Mouse (Mus musculus) hindbrain, embryonic 16.5 days (tissue): Measurements from ENCODE around the gene Amz1. TPM values are rescaled to one million over a fixed set of nuclear protein-coding genes. Genes with fewer than 3 reads are reported as not detected.

Experiments
- ATAC-seq: fragments of 200-750 bp; cut with Nextera tagmentation; 2 replicates; pipeline ENCODE4 v1.8.0; 2017; ENCODE audit warnings: moderate TSS enrichment, moderate library complexity
- H3K27ac ChIP-seq: fragments of 300-500 bp; sonication (generic); 2 replicates; pipeline ENCODE4 v1.5.1; 2014; ENCODE audit warnings: low read depth, mild to moderate bottlenecking, control low read depth, low read length, moderate library complexity
- H3K27me3 ChIP-seq: fragments of 300-500 bp; sonication (generic); replicated peaks from 2 replicates; pipeline ENCODE4 v1.6.1; 2014; ENCODE audit warnings: low read length; ENCODE audit not compliant: control insufficient read depth, insufficient read depth
- H3K36me3 ChIP-seq: fragments of 300-500 bp; sonication (generic); 2 replicates; pipeline ENCODE4 v1.6.1; 2014; ENCODE audit warnings: mild to moderate bottlenecking, low read length, moderate library complexity, mixed read lengths; ENCODE audit not compliant: control insufficient read depth, insufficient read depth
- H3K4me1 ChIP-seq: fragments of 300-500 bp; sonication (generic); 2 replicates; pipeline ENCODE4 v1.6.1; 2014; ENCODE audit warnings: low read depth, low read length; ENCODE audit not compliant: control insufficient read depth, insufficient read depth
- H3K4me2 ChIP-seq: fragments of 300-500 bp; sonication (generic); 2 replicates; pipeline ENCODE4 v1.6.1; 2014; ENCODE audit warnings: mild to moderate bottlenecking, low read length, control low read depth, moderate library complexity
- H3K4me3 ChIP-seq: fragments of 300-500 bp; sonication (generic); 2 replicates; pipeline ENCODE4 v1.5.1; 2014; ENCODE audit warnings: mild to moderate bottlenecking, low read length, control low read depth, moderate library complexity
- H3K9ac ChIP-seq: fragments of 300-500 bp; sonication (generic); 2 replicates; pipeline ENCODE4 v1.6.1; 2014; ENCODE audit warnings: low read depth, mild to moderate bottlenecking, control low read depth, low read length, moderate library complexity
- H3K9me3 ChIP-seq: fragments of 300-500 bp; sonication (generic); 2 replicates; pipeline ENCODE4 v1.6.1; 2014; ENCODE audit warnings: mild to moderate bottlenecking, low read length, moderate library complexity; ENCODE audit not compliant: control insufficient read depth
- WGBS: fragments of 180-500 bp; shearing (Covaris S2); extraction: QIAGEN DNeasy Blood & Tissue Kit; methylation state at CpG from one replicate; pipeline ENCODE4 v1.1.7; 2014; 5-methylcytosine and 5-hydroxymethylcytosine counted together
- polyA plus RNA-seq: library from polyadenylated mRNA; unstranded; fragments of >200 nt; fragmentation: Nextera tagmentation; extraction: Ambion mirVana; gene quantifications from 2 replicates; pipeline ENCODE4 v1.2.1, GENCODE M21; 2015

Amz1 gene
- polyA plus RNA-seq, 1 experiment from 2014 or later = 6.6 TPM

DNA sequence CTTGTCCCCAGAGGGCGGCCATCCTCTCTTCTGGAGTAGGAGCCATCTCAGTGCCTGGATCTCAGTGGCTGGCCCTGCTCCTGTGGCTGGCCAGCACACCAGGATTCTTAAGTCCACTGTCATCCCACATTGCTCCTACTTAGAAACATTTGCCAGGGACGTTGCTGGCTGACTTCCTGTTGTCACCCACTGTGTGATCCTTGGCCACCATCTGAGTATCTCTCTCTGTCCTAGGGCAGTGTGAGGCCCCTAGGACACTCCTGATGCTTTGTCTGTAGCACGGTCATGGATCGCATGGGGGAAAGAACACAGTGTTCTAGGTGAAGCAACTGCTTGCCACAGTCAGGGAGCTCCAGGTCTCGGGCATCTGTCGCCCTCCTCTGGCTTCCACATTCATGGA, 13.6 kb upstream of the Amz1 start:
- no peaks in the 10 kb centered on the region for H3K9me3 ChIP-seq
- peaks cover 47% of the 10 kb centered on the region for H3K36me3 ChIP-seq
- no peak overlapping the region for H3K4me2 ChIP-seq
- H3K4me3 ChIP-seq = no peak overlapping the region
- no peak overlapping the region for H3K27ac ChIP-seq
- no peaks in the 10 kb centered on the region for H3K27me3 ChIP-seq
- WGBS = 92% methylated on average over 6 of the region's 6 CpGs
- no peak overlapping the region for H3K9ac ChIP-seq
- ATAC-seq = no peak
- peaks cover 7% of the 10 kb centered on the region; the same call in 1 of the 2 replicates for H3K4me1 ChIP-seq

DNA sequence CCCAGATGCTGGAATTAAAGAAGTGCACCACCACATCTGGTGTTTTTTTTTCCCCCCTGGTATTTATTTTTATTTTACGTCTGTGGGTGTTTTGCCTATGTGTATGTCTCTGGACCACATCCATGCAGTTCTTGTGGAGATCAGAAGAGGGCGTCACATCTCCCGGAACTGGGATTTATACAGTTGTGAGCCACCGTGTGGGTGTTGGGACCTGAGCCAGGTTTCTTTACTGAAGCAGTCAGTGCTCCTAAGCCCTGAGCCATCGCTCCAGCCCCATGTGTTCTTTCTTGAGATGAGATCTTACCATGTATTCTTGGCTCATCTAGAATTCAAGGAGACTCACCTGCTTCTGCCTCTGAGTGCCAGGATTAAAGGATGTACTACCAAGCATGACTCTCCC, 12.9 kb upstream of the Amz1 start:
- 78% methylated on average over 5 of the region's 5 CpGs for WGBS
- Histone ChIP-seq H3K27me3 (no peaks in the 10 kb centered on the region), H3K4me1 (peaks cover under 1% of the 10 kb centered on the region; the same call in 1 of the 2 replicates), H3K9me3 (no peaks in the 10 kb centered on the region), H3K36me3 (peaks cover 51% of the 10 kb centered on the region), H3K4me3 (no peak overlapping the region), H3K27ac (no peak overlapping the region), H3K9ac (no peak overlapping the region), H3K4me2 (no peak overlapping the region)
- ATAC-seq = no peak

DNA sequence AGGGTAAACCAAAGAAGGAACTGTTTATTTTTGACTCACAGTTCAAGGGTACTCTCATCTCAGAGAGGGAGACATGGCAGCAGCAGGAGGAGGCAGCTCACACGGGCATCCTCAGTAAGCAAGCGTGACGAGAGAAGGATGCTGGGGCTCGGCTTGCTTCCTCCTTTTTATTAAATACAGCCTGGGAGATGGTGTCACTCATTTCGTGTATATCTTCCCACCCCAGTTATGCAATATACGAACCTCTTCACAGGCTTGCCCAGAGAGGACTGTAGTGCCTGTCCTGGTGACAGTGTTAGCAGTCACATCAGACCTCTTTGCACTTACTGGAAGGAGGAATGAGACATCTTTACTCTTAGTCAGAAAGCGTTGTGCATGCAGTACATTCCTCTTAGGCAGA, 3.2 kb upstream of the Amz1 start:
- 86% methylated on average over 7 of the region's 7 CpGs for WGBS
- no peak for ATAC-seq

DNA sequence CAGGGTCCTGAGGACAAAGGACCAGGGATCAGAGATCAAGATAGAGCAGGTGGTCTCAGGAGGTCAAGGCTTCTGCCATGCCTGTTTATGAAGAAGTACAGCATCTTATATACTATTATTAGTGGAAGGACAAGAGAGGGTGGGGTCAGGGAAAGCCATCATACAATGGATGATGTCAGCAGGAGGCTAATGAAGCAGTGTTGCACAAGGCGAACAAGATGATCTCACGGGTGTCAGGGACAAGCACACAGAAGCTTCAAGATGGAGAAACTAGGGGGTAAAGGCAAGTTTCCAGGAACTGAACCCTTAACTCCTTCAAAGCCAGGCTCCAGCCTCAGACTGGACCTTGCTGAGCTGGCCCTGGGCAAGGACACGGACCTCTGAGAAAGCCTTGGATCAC, 1.8 kb upstream of the Amz1 start:
- ATAC-seq = no peak
- Histone ChIP-seq H3K27ac (no peak overlapping the region), H3K9me3 (no peaks in the 10 kb centered on the region), H3K4me3 (no peak overlapping the region), H3K27me3 (no peaks in the 10 kb centered on the region), H3K4me1 (peaks cover 14% of the 10 kb centered on the region; the same call in 1 of the 2 replicates), H3K4me2 (no peak overlapping the region), H3K9ac (no peak overlapping the region), H3K36me3 (peaks cover 23% of the 10 kb centered on the region)
- 73% methylated on average over 3 of the region's 3 CpGs for WGBS

More for the DNA sequence above, 3.2 kb upstream of the Amz1 start:
- H3K4me2 ChIP-seq = no peak overlapping the region
- no peaks in the 10 kb centered on the region for H3K27me3 ChIP-seq
- no peak overlapping the region for H3K4me3 ChIP-seq
- peaks cover 14% of the 10 kb centered on the region; the same call in 1 of the 2 replicates for H3K4me1 ChIP-seq
- no peaks in the 10 kb centered on the region for H3K9me3 ChIP-seq
- H3K27ac ChIP-seq = no peak overlapping the region
- H3K9ac ChIP-seq = no peak overlapping the region
- H3K36me3 ChIP-seq = peaks cover 35% of the 10 kb centered on the region

DNA sequence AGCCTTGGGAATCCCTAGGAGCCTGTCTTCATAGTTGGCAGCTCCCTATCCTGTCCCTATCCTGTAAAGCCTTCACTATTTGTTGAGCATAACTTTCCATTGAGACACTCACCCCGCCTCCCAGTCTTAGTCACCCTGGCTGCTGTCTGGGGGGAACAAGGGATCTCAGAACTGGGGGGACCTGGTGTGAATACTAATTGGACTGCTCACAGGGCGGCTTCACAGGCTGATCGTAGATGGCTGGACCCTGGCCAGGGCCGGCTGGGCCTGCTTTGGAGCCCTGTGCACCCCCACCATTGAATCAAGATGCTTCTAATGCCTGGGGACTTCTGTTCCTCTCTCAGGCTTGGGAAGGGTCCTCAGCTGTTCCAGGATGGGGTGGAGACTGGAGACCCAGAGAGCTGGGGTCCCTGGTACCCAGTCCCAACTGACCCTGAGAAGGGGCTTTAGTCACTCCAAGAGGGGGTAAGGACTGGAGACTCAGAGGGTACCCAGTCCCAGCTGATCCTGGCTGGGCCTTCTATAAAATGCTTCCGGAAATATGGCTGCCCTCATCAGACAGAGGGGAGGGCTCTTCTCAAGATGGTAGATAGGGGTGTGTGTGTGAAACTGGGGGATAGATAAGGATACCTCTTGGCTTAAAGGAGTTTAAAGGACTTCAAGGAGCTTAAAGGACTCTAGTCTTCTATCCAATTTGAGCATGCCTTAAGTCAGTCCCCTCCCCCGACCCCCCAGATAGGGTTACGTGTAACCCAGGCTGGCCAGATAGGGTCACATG, 2.3 kb downstream of the Amz1 start:
- Histone ChIP-seq H3K9me3 (no peaks in the 10 kb centered on the region), H3K4me2 (no peak overlapping the region), H3K36me3 (no peaks in the 10 kb centered on the region), H3K4me3 (no peak overlapping the region), H3K9ac (no peak overlapping the region), H3K27ac (peak overlapping the region; percentile 54; the same call in 1 of the 2 replicates), H3K4me1 (peaks cover 14% of the 10 kb centered on the region; the same call in 1 of the 2 replicates), H3K27me3 (no peaks in the 10 kb centered on the region)
- WGBS = 57% methylated on average over 7 of the region's 7 CpGs
- ATAC-seq = peak; percentile 85

DNA sequence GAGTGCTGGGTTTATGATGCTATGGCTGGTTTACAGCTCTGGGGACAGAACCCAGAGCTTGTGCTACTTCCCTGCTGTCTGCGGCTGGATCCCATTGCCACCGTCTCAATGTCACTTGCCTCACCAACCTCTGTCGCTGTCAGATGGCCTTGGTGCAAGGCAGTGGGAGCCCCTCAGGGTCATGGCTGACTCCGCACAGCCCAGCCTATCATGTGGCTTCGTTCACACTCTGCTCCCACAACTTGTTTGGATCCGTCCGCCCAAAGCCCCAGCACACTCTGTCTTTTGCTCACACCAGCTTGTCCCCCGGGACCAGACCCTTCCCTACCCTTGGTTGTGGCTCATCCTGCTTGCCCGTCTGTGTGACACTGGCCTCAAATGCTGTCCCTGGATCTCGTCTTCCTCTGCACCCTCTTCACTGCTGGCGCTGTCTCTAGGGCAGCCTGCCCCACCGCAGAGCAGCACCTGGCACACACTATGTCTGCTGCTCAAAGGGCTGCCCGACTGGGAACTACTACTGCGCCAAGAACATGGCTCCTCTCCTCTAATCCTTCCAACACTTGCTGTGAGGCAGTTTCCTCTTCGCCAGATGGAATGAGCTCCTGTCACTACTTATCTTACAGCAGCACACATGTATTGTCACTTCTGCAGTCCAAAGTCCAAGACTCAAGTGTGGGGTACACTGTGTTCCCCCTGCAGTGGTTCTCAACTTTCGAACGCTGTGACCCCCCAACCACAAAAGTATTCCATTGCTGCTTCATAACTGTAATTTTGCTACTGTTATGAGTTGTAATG, 3.2 kb downstream of the Amz1 start:
- Histone ChIP-seq H3K27ac (no peak overlapping the region), H3K9me3 (no peaks in the 10 kb centered on the region), H3K4me1 (peaks cover 14% of the 10 kb centered on the region; the same call in 1 of the 2 replicates), H3K9ac (no peak overlapping the region), H3K4me3 (no peak overlapping the region), H3K4me2 (no peak overlapping the region), H3K36me3 (no peaks in the 10 kb centered on the region), H3K27me3 (no peaks in the 10 kb centered on the region)
- no peak for ATAC-seq
- WGBS = 85% methylated on average over 17 of the region's 17 CpGs

DNA sequence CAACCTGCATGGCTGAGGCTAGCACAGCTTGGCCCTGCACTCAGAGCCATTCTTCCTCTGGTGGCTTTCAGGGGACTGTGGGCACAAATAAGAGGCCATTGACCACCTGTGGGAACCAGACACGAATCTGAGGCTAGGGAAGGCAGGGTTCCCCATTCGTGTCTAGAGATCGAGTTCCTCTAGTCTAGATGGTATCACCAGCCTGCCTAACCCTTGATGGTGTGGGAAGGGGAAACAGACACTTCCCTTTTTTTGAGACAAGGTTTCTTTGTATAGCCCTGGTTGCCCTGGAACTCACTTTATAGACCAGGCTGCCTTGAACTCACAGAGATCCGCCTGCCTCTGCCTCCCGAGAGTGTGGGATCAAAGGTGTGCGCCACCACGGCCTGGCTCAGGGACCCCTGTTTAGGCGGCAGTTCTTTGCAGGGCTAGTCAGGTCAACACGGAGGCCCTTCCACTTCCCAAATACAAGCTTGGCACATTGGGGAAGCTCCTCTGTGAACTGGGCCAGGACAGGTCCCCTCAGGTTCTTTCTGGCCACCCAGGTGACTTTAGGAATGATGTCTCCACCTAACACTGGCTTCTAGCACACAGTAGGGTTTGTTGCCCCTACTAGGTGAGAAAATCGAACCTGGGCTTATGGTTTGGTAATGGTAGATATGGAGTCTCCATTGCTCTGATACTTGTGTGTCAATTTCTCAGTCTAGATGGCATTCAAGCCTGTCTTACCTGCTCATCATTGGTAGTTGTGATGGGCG, 7.3 kb downstream of the Amz1 start:
- H3K27ac ChIP-seq = no peak overlapping the region
- ATAC-seq = no peak
- WGBS = 89% methylated on average over 11 of the region's 11 CpGs
- H3K9me3 ChIP-seq = no peaks in the 10 kb centered on the region
- no peaks in the 10 kb centered on the region for H3K36me3 ChIP-seq
- H3K4me3 ChIP-seq = no peak overlapping the region
- no peak overlapping the region for H3K4me2 ChIP-seq
- peaks cover 8% of the 10 kb centered on the region for H3K4me1 ChIP-seq
- H3K27me3 ChIP-seq = peaks cover 9% of the 10 kb centered on the region; the same call in 1 of the 2 replicates
- no peak overlapping the region for H3K9ac ChIP-seq

DNA sequence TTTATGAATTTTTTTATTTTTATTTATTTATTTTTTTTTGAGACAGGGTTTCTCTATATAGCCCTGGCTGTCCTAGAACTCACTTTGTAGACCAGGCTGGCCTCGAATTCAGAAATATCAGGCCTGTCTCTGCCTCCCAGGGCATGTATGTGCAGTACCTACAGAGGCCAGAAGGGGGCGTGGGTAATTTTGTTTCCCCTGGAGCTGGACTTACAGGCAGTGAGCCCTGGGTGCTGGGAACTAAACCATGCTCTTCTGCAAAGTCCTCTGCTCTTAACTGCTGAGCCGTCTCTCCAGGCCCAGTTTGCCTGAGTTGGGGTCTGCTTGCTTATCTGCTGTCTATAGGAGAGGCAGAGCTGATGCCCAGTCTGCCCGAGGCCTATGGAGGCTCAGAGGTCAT, 8.3 kb downstream of the Amz1 start:
- no peak overlapping the region for H3K4me2 ChIP-seq
- no peak overlapping the region for H3K4me3 ChIP-seq
- no peak overlapping the region for H3K9ac ChIP-seq
- no peak overlapping the region for H3K27ac ChIP-seq
- WGBS = 69% methylated on average over 4 of the region's 4 CpGs
- no peak for ATAC-seq
- peaks cover 10% of the 10 kb centered on the region; the same call in 1 of the 2 replicates for H3K27me3 ChIP-seq
- H3K4me1 ChIP-seq = peaks cover 8% of the 10 kb centered on the region
- H3K9me3 ChIP-seq = no peaks in the 10 kb centered on the region
- H3K36me3 ChIP-seq = no peaks in the 10 kb centered on the region
